Mouse (Mus musculus) limb, embryonic 10.5 days (tissue): ENCODE measurements around the gene Scn3a. TPM values are rescaled to one million over a fixed set of nuclear protein-coding genes. Genes with fewer than 3 reads are reported as not detected.
A peak's percentile ranks its signal among the peaks of the same experiment; 100 is the strongest.

Experiments used
- DNase-seq: peaks from one replicate; pipeline ENCODE4 v3.0.0-alpha.2; 2017; ENCODE audit warnings: low spot score
- H3K27ac ChIP-seq: fragments of 300-500 bp; sonication (generic); 2 replicates; pipeline ENCODE4 v1.5.1; 2016; ENCODE audit warnings: mild to moderate bottlenecking
- H3K27me3 ChIP-seq: fragments of 300-500 bp; sonication (generic); 2 replicates; pipeline ENCODE4 v1.6.1; 2016; ENCODE audit warnings: low read depth, mild to moderate bottlenecking; ENCODE audit not compliant: poor library complexity, severe bottlenecking
- H3K36me3 ChIP-seq: fragments of 300-500 bp; sonication (generic); 2 replicates; pipeline ENCODE4 v1.6.1; 2016; ENCODE audit warnings: mild to moderate bottlenecking, moderate library complexity
- H3K4me1 ChIP-seq: fragments of 300-500 bp; sonication (generic); 2 replicates; pipeline ENCODE4 v1.6.1; 2016
- H3K4me3 ChIP-seq: fragments of 300-500 bp; sonication (generic); 2 replicates; pipeline ENCODE4 v1.5.1; 2016; ENCODE audit warnings: mild to moderate bottlenecking, moderate library complexity
- H3K9me3 ChIP-seq: fragments of 300-500 bp; sonication (generic); replicated peaks from 2 replicates; pipeline ENCODE4 v1.6.1; 2016; ENCODE audit warnings: mild to moderate bottlenecking
- WGBS: fragments of 180-500 bp; shearing (Covaris S2); methylation state at CpG from one replicate; pipeline ENCODE4 v1.1.7; 2016; 5-methylcytosine and 5-hydroxymethylcytosine counted together
- polyA plus RNA-seq: library from polyadenylated mRNA; unstranded; fragments of >200 nt; fragmentation: Nextera tagmentation; extraction: Ambion mirVana; gene quantifications from 2 replicates; pipeline ENCODE4 v1.2.1, GENCODE M21; 2016

The Scn3a gene
- polyA plus RNA-seq, 1 experiment from 2014 or later: 0.95 TPM

GRCm38 (mm10) chr2:65416535-65416934 is 150.9 kb downstream of the Scn3a start:
- H3K36me3 ChIP-seq: no peaks in the 10 kb centered on the region
- H3K27me3 ChIP-seq: no peaks in the 10 kb centered on the region
- no peak overlapping the region for H3K4me3 ChIP-seq
- no peaks in the 10 kb centered on the region for H3K9me3 ChIP-seq
- peaks cover 22% of the 10 kb centered on the region for H3K4me1 ChIP-seq
- H3K27ac ChIP-seq: no peak overlapping the region
- no peak for DNase-seq
- 92% methylated on average over 1 of the region's 1 CpGs for WGBS

GRCm38 (mm10) chr2:65415294-65415693 is 152.1 kb downstream of the Scn3a start:
- no peak overlapping the region; the same call in 1 of the 2 replicates for H3K4me3 ChIP-seq

GRCm38 (mm10) chr2:65414806-65415281 is 152.6 kb downstream of the Scn3a start:
- peaks cover 22% of the 10 kb centered on the region for H3K4me1 ChIP-seq
- peak overlapping the region; percentile 45 for H3K4me3 ChIP-seq
- peak; percentile 56 for DNase-seq
- H3K27me3 ChIP-seq: no peaks in the 10 kb centered on the region
- H3K9me3 ChIP-seq: no peaks in the 10 kb centered on the region
- no peaks in the 10 kb centered on the region for H3K36me3 ChIP-seq
- H3K27ac ChIP-seq: peak overlapping the region; percentile 88; the same call in 1 of the 2 replicates
- whole genome bisulfite sequencing: 4% methylated on average over 6 of the region's 6 CpGs

More at GRCm38 (mm10) chr2:65415294-65415693, 152.1 kb downstream of the Scn3a start:
- H3K9me3 ChIP-seq: no peaks in the 10 kb centered on the region
- H3K27ac ChIP-seq: 0 out of 2 replicates have a peak overlapping the region, but pooled peaks have one; percentile 88
- 1% methylated on average over 2 of the region's 2 CpGs for WGBS
- no peak for DNase-seq
- H3K27me3 ChIP-seq: no peaks in the 10 kb centered on the region
- peaks cover 22% of the 10 kb centered on the region for H3K4me1 ChIP-seq
- H3K36me3 ChIP-seq: no peaks in the 10 kb centered on the region

- Histone ChIP-seq H3K27me3 (no peaks in the 10 kb centered on the region), H3K9me3 (no peaks in the 10 kb centered on the region), H3K4me1 (peaks cover 22% of the 10 kb centered on the region), H3K4me3 (peak overlapping the region; percentile 45), H3K36me3 (no peaks in the 10 kb centered on the region), H3K27ac (peak overlapping the region; percentile 88)
- DNase-seq: peak; percentile 80
- WGBS: 1% methylated on average over 7 of the region's 7 CpGs
These were observed 153.2 kb downstream of the Scn3a start for GRCm38 (mm10) chr2:65414237-65414636.

GRCm38 (mm10) chr2:65413746-65414145 is 153.7 kb downstream of the Scn3a start:
- H3K4me3 ChIP-seq: peak overlapping the region; percentile 45
- H3K9me3 ChIP-seq: no peaks in the 10 kb centered on the region
- WGBS: 1% methylated on average over 3 of the region's 3 CpGs
- no peaks in the 10 kb centered on the region for H3K27me3 ChIP-seq
- DNase-seq: no peak
- no peaks in the 10 kb centered on the region for H3K36me3 ChIP-seq
- H3K27ac ChIP-seq: peak overlapping the region; percentile 88
- peaks cover 22% of the 10 kb centered on the region for H3K4me1 ChIP-seq

Other genes with a start within 250 kb of the Scn3a start
- not detected in 2 replicates for gene Slc38a11, start 203.6 kb downstream of the Scn3a start, polyA plus RNA-seq
- 1.6 and 2.3 TPM in 2 replicates for gene Scn2a, start 53.1 kb upstream of the Scn3a start, polyA plus RNA-seq